Mouse (Mus musculus) C2C12 (cell line): ENCODE results near the gene Prdm9. TPM values are rescaled to one million over a fixed set of nuclear protein-coding genes. Genes with fewer than 3 reads are reported as not detected.
A peak's percentile ranks its signal among the peaks of the same experiment; 100 is the strongest.

Experiments used
- H3K27me3 ChIP-seq: one replicate; pipeline ENCODE4 v1.6.1; 2011; ENCODE audit not compliant: control insufficient read depth, insufficient read depth, insufficient read length
- H3K36me3 ChIP-seq: one replicate; pipeline ENCODE4 v1.6.1; 2011; ENCODE audit not compliant: control insufficient read depth, insufficient read depth
- H3K4me3 ChIP-seq: one replicate; pipeline ENCODE4 v1.5.1; 2011; ENCODE audit warnings: mild to moderate bottlenecking, control low read depth; ENCODE audit not compliant: poor library complexity, insufficient read depth, severe bottlenecking
- H3K79me2 ChIP-seq: one replicate; pipeline ENCODE4 v1.6.1; 2011; ENCODE audit not compliant: control insufficient read depth, insufficient read depth
- H3K79me3 ChIP-seq: one replicate; pipeline ENCODE4 v1.6.1; 2011; ENCODE audit warnings: low read depth, control low read depth
- H3ac ChIP-seq: one replicate; pipeline ENCODE3; 2011; ENCODE audit warnings: low read depth; ENCODE audit not compliant: control insufficient read depth, insufficient read length
- CEBPB ChIP-seq: IDR thresholded peaks from one replicate; pipeline ENCODE4 v1.6.1; 2011; ENCODE audit warnings: low read depth, mild to moderate bottlenecking, control low read depth, moderate library complexity
- CTCF ChIP-seq: IDR thresholded peaks from one replicate; pipeline ENCODE4 v1.5.1; 2011; ENCODE audit not compliant: control insufficient read depth, insufficient read depth, insufficient read length
- FOSL1 ChIP-seq: IDR thresholded peaks from one replicate; pipeline ENCODE4 v1.8.0; 2011; ENCODE audit warnings: mild to moderate bottlenecking, low read length; ENCODE audit not compliant: poor library complexity, insufficient read depth, severe bottlenecking
- MAX ChIP-seq: IDR thresholded peaks from one replicate; pipeline ENCODE4 v1.6.1; 2011; ENCODE audit warnings: mild to moderate bottlenecking, control low read depth
- MYOD1 ChIP-seq: IDR thresholded peaks from one replicate; pipeline ENCODE4 v1.6.1; 2011; ENCODE audit warnings: low read depth; ENCODE audit not compliant: control insufficient read depth, insufficient read length
- MYOG ChIP-seq: IDR thresholded peaks from one replicate; pipeline ENCODE4 v1.6.1; 2011; ENCODE audit not compliant: control insufficient read depth, insufficient read length; ENCODE audit errors: extremely low read depth
- USF1 ChIP-seq: IDR thresholded peaks from one replicate; pipeline ENCODE4 v1.6.1; 2011; ENCODE audit warnings: low read depth, mild to moderate bottlenecking, control low read depth, moderate library complexity
- polyA plus RNA-seq: library from polyadenylated mRNA; unstranded; fragments of >200 nt; fragmentation: generic; extraction: Trizol; gene quantifications from one replicate; pipeline ENCODE4 v1.2.1, GENCODE M21; 2012; ENCODE audit warnings: missing spikeins

Gene Prdm9
- polyA plus RNA-seq, 1 experiment: 0.43 TPM

- H3K27me3 ChIP-seq: no peaks in the 10 kb centered on the region
- peaks cover 73% of the 10 kb centered on the region for H3K79me2 ChIP-seq
- peak; percentile 31 for TF ChIP-seq CEBPB
- TF ChIP-seq CTCF: no peak
- peak within 1 kb of the TSS; percentile 91 for H3K4me3 ChIP-seq
- peaks cover 62% of the 10 kb centered on the region for H3K79me3 ChIP-seq
- peak within 1 kb of the TSS; percentile 94 for H3ac ChIP-seq
- H3K36me3 ChIP-seq: peaks cover 33% of the 10 kb centered on the region
Observed at GRCm38 (mm10) chr17:15499656-15500394, 64.3 kb downstream of the Prdm9 start, which contains the start of the genes Psmb1 and Tbp. Psmb1 (minus strand) TSS chr17:15499751. Tbp (plus strand) TSS chr17:15499888.

- Histone ChIP-seq H3K79me2 (peaks cover 84% of the 10 kb centered on the region), H3K79me3 (peaks cover 73% of the 10 kb centered on the region), H3ac (peak overlapping the region; percentile 36), H3K27me3 (no peaks in the 10 kb centered on the region), H3K36me3 (peaks cover 33% of the 10 kb centered on the region), H3K4me3 (peak overlapping the region; percentile 91)
- TF ChIP-seq MAX: no peak
- no peak for TF ChIP-seq CEBPB
- no peak for TF ChIP-seq CTCF
- no peak for TF ChIP-seq MYOD1
- no peak for TF ChIP-seq USF1
- TF ChIP-seq MYOG: no peak
- no peak for TF ChIP-seq FOSL1
Observed at GRCm38 (mm10) chr17:15498753-15499113, 65.4 kb downstream of the Prdm9 start.

GRCm38 (mm10) chr17:15497882-15498752, 66.0 kb downstream of the Prdm9 start:
- Histone ChIP-seq H3K27me3 (no peaks in the 10 kb centered on the region), H3K4me3 (peak overlapping the region; percentile 91), H3K36me3 (peaks cover 34% of the 10 kb centered on the region), H3K79me2 (peaks cover 84% of the 10 kb centered on the region), H3K79me3 (peaks cover 78% of the 10 kb centered on the region), H3ac (peak overlapping the region; percentile 98)
- TF ChIP-seq CEBPB: no peak
- no peak for TF ChIP-seq FOSL1
- TF ChIP-seq USF1: no peak
- no peak for TF ChIP-seq CTCF
- TF ChIP-seq MAX: peak; percentile 26
- TF ChIP-seq MYOD1: no peak
- TF ChIP-seq MYOG: no peak

Other genes starting within 250 kb of the Prdm9 start
- 2.2 TPM for gene Dll1, start 187.5 kb downstream of the Prdm9 start, polyA plus RNA-seq
- gene Fam120b, start 168.2 kb downstream of the Prdm9 start, polyA plus RNA-seq: 7.4 TPM
- gene Psmb1, start 64.6 kb downstream of the Prdm9 start, polyA plus RNA-seq: 216 TPM
- 18.3 TPM for gene Tbp, start 64.5 kb downstream of the Prdm9 start, polyA plus RNA-seq
- 42.5 TPM for gene Pdcd2, start 37.1 kb downstream of the Prdm9 start, polyA plus RNA-seq
- 6.9 TPM for gene Chd1, start 140.6 kb upstream of the Prdm9 start, polyA plus RNA-seq